Mouse (Mus musculus) gastrocnemius, postnatal 36 days (tissue): ENCODE measurements around the gene Fam19a1. TPM values are rescaled to one million over a fixed set of nuclear protein-coding genes. Genes with fewer than 3 reads are reported as not detected.

Experiments
- DNase-seq, 2 experiments: peaks; one replicate each; pipeline ENCODE4 v3.0.0; 2022
- intact Hi-C: fragments of 180-260 bp; cut with DNase I; formaldehyde crosslinking; loops from one replicate; pipeline ENCODE4 v1.15.1; 2025
- total RNA-seq, 2 experiments: library from RNA; stranded (reverse); gene quantifications; 2 replicates each; pipeline ENCODE4 v1.2.3; 2021

Gene Fam19a1
- total RNA-seq, 2 experiments from 2014 or later, result not detected

- DNase-seq, result no peak
- intact Hi-C loops, result no loop called here
Measured at GRCm38 (mm10) chr6:96635663-96636062, 522.7 kb downstream of the Fam19a1 start.

- intact Hi-C loops, result no loop called here
Measured at GRCm38 (mm10) chr6:96648742-96649141, 535.8 kb downstream of the Fam19a1 start.

DNA sequence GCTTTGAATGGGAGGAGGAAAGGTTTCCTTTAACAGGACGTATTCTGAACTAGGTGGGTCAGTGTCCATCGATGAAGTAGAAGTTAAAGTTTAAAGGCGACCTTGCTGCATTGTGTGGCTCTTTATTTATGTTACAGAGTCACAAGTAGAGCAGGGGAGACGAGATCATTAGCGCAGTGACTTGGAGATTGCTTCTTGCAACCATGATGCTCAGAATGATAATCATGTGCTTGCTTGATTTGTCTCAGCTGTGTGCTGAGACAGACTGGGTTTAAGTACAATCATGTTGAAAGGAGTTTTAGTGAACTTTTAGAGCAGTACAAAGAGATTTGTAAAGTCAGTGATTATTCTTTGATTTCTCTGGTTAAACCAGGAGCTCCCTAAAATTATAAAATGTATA lies 536.3 kb downstream of the Fam19a1 start:
- intact Hi-C loops, result no loop called here

More at GRCm38 (mm10) chr6:96648742-96649141, 535.8 kb downstream of the Fam19a1 start:
- DNase-seq, result no peak

DNA sequence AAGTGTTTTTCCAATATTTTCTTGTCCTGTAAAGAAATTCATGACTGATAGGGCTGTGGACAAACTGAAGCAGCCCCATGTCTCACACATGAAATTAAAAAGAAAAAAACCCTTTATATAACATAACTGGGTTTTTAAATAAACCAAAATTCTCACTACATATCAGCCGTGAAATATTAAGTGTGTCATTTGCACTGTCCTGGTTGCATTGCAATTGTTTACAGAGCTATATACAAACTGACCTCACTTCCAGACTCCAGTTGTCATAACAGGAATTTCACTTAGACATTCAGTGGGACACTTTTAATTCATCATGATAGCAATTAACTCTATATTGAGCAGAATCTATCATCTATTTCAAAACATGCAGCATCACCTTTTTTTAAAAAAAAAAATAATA lies 553.4 kb downstream of the Fam19a1 start:
- intact Hi-C loops, result no loop called here
- no peak for DNase-seq

More for the DNA sequence above, 536.3 kb downstream of the Fam19a1 start:
- DNase-seq, result no peak

- intact Hi-C loops, result no loop called here
- no peak for DNase-seq
Measured at GRCm38 (mm10) chr6:96677813-96678212, 564.9 kb downstream of the Fam19a1 start.

Other genes with a start within 250 kb of the Fam19a1 start
- gene 1700123L14Rik, start 53.1 kb downstream of the Fam19a1 start, total RNA-seq, result not detected